Mouse (Mus musculus) MEL (cell line): ENCODE results near the gene Plcb4. TPM values are rescaled to one million over a fixed set of nuclear protein-coding genes. Genes with fewer than 3 reads are reported as not detected.

Source experiments
- DNase-seq: peaks from one replicate; pipeline ENCODE4 v3.0.0; 2011; ENCODE audit warnings: low read depth, low spot score
- H3K27ac ChIP-seq: 2 replicates; pipeline ENCODE4 v1.5.1; 2012; ENCODE audit warnings: low read depth, mild to moderate bottlenecking, control low read depth, low read length, moderate library complexity; ENCODE audit not compliant: control insufficient read depth
- H3K27me3 ChIP-seq, 2 experiments: fragments of 150-350 bp in 1 of 2; sonication (generic) in 1 of 2; 2 replicates each; pipeline ENCODE4 v1.6.1; 2012; ENCODE audit warnings: low read length in 2 of 2, mild to moderate bottlenecking in 2 of 2, improper control_type of control experiment in 1 of 2, moderate library complexity in 1 of 2; ENCODE audit not compliant: insufficient read depth in 2 of 2, control insufficient read depth in 1 of 2
- H3K36me3 ChIP-seq, 2 experiments: 2 replicates each; pipeline ENCODE4 v1.6.1; 2012 to 2014; ENCODE audit warnings: low read length in 2 of 2, improper control_type of control experiment in 1 of 2, inconsistent platforms in 1 of 2, mild to moderate bottlenecking in 1 of 2; ENCODE audit not compliant: insufficient read depth in 2 of 2, control insufficient read depth in 1 of 2
- H3K4me1 ChIP-seq, 2 experiments: fragments of 150-350 bp in 1 of 2; sonication (generic) in 1 of 2; 2 replicates each; pipeline ENCODE4 v1.6.1; 2012; ENCODE audit warnings: low read length in 2 of 2, improper control_type of control experiment in 1 of 2, mild to moderate bottlenecking in 1 of 2; ENCODE audit not compliant: insufficient read depth in 2 of 2, control insufficient read depth in 1 of 2
- H3K4me3 ChIP-seq, 2 experiments: fragments of 150-350 bp in 1 of 2; sonication (generic) in 1 of 2; 2 replicates each; pipeline ENCODE4 v1.5.1; 2012; ENCODE audit warnings: low read depth in 2 of 2, low read length in 2 of 2, mild to moderate bottlenecking in 2 of 2, moderate library complexity in 2 of 2, control low read depth in 1 of 2, improper control_type of control experiment in 1 of 2; ENCODE audit not compliant: control insufficient read depth in 1 of 2, insufficient read depth in 1 of 2
- H3K79me2 ChIP-seq: 2 replicates; pipeline ENCODE4 v1.6.1; 2012; ENCODE audit warnings: mild to moderate bottlenecking, low read length, moderate library complexity; ENCODE audit not compliant: control insufficient read depth, poor library complexity, insufficient read depth
- H3K9ac ChIP-seq: 2 replicates; pipeline ENCODE4 v1.6.1; 2012; ENCODE audit warnings: low read depth, mild to moderate bottlenecking, control low read depth, low read length, moderate library complexity; ENCODE audit not compliant: control insufficient read depth, poor library complexity, severe bottlenecking
- H3K9me3 ChIP-seq: fragments of 150-350 bp; sonication (generic); replicated peaks from 2 replicates; pipeline ENCODE4 v1.6.1; 2012; ENCODE audit warnings: mild to moderate bottlenecking, low read length, improper control_type of control experiment, moderate library complexity; ENCODE audit not compliant: insufficient read depth
- CHD2 ChIP-seq: IDR thresholded peaks from 2 replicates; pipeline ENCODE4 v1.6.1; 2011; ENCODE audit warnings: low read length, improper control_type of control experiment
- CTCF ChIP-seq, 3 experiments: IDR thresholded peaks in 2 of 3; conservative IDR thresholded peaks in 1 of 3; 2 replicates each; pipeline ENCODE4 v1.5.1; 2011 to 2012; ENCODE audit warnings: low read length in 3 of 3, low read depth in 2 of 3, mild to moderate bottlenecking in 2 of 3, improper control_type of control experiment in 1 of 3, inconsistent platforms in 1 of 3, mixed read lengths in 1 of 3, moderate library complexity in 1 of 3; ENCODE audit not compliant: control insufficient read depth in 1 of 3, insufficient read depth in 1 of 3, poor library complexity in 1 of 3, severe bottlenecking in 1 of 3
- E2F4 ChIP-seq: IDR thresholded peaks from 2 replicates; pipeline ENCODE4 v1.6.1; 2011; ENCODE audit warnings: low read depth, low read length, improper control_type of control experiment, borderline replicate concordance
- GABPA ChIP-seq: IDR thresholded peaks from 2 replicates; pipeline ENCODE4 v1.6.1; 2012; ENCODE audit warnings: low read depth, mild to moderate bottlenecking, inconsistent platforms, low read length, improper control_type of control experiment, moderate library complexity
- NRF1 ChIP-seq: IDR thresholded peaks from 2 replicates; pipeline ENCODE4 v1.6.1; 2014; ENCODE audit warnings: low read depth, mild to moderate bottlenecking, inconsistent platforms, low read length, improper control_type of control experiment, moderate library complexity; ENCODE audit not compliant: poor library complexity, insufficient read depth, severe bottlenecking
- POLR2AphosphoS2 ChIP-seq: IDR thresholded peaks from 2 replicates; pipeline ENCODE4 v1.6.1; 2011; ENCODE audit warnings: low read length, improper control_type of control experiment
- RAD21 ChIP-seq: IDR thresholded peaks from 2 replicates; pipeline ENCODE4 v1.6.1; 2011; ENCODE audit warnings: mild to moderate bottlenecking, low read depth, low read length, improper control_type of control experiment
- TAL1 ChIP-seq: IDR thresholded peaks from 2 replicates; pipeline ENCODE4 v1.6.1; 2012; ENCODE audit warnings: mild to moderate bottlenecking, inconsistent platforms, low read length, moderate library complexity, mixed read lengths
- TBP ChIP-seq: IDR thresholded peaks from 2 replicates; pipeline ENCODE4 v1.8.0; 2011; ENCODE audit warnings: low read depth, low read length, improper control_type of control experiment
- TCF12 ChIP-seq: IDR thresholded peaks from 2 replicates; pipeline ENCODE4 v1.6.1; 2014; ENCODE audit warnings: low read depth, mild to moderate bottlenecking, inconsistent platforms, low read length, improper control_type of control experiment, moderate library complexity
- USF2 ChIP-seq, 2 experiments: IDR thresholded peaks; 2 replicates each; pipeline ENCODE4 v1.6.1; 2011 to 2012; ENCODE audit warnings: improper control_type of control experiment in 2 of 2, low read length in 2 of 2, borderline replicate concordance in 1 of 2, inconsistent platforms in 1 of 2, low read depth in 1 of 2, mild to moderate bottlenecking in 1 of 2; ENCODE audit not compliant: insufficient read depth in 1 of 2
- ZKSCAN1 ChIP-seq: IDR thresholded peaks from 2 replicates; pipeline ENCODE4 v1.6.1; 2012; ENCODE audit warnings: low read depth, mild to moderate bottlenecking, inconsistent platforms, low read length, improper control_type of control experiment, moderate library complexity
- ZMIZ1 ChIP-seq: IDR thresholded peaks from 2 replicates; pipeline ENCODE4 v1.6.1; 2012; ENCODE audit warnings: low read depth, mild to moderate bottlenecking, inconsistent platforms, low read length, improper control_type of control experiment, moderate library complexity
- polyA plus RNA-seq, 2 experiments: library from polyadenylated mRNA; stranded (reverse) in 1 of 2; unstranded in 1 of 2; fragments of >175 nt in 1 of 2; fragments of >200 nt in 1 of 2; gene quantifications; 2 replicates each; pipeline versions ENCODE4 v1.2.1 to v1.2.4; 2012; ENCODE audit warnings: low replicate concordance in 2 of 2, low read depth in 1 of 2; ENCODE audit not compliant: insufficient read length in 2 of 2, insufficient read depth in 1 of 2, missing spikeins in 1 of 2
- total RNA-seq: library from RNA; depleted of rRNA; stranded (reverse); fragments of 300-350 nt; gene quantifications from 2 replicates; pipeline ENCODE4 v1.2.3, GENCODE M21; 2012

The Plcb4 gene
- total and polyA plus RNA-seq, 3 experiments = not detected

DNA sequence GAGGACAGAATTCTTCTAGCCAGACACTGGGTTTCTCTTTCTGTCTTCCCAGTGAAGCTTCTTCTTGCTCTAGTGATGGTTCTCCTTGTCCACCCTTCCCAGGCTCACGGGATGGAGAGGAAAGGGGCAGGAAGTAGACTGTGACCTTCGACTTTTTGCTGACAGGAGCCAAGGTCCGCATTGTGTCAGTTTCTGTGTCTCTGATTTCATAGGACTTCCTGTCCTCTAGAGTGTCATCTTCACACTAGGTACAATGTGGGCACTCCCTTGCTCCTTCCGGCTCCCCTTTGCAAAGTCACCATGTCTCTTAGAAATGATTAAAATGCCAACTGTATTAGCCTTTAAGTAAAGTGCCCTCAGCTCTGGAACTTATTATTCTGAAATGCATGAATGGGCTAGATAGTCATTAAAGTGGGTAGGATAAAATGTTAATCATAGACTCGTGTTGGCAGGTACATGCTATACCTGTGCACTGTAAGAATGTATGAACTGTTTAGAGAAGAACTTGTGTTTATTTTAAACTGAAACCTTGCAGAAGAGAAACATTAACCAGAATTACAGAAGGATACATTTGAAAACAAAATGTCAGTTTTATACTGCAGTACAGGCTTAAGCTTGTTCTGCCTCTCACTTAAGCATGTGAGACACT is 152.8 kb downstream of the Plcb4 start:
- no peak for TF ChIP-seq ZKSCAN1
- Histone ChIP-seq H3K79me2 (no peaks in the 10 kb centered on the region), H3K27ac (no peak overlapping the region), H3K27me3 (no peaks in the 10 kb centered on the region), H3K36me3 (no peaks in the 10 kb centered on the region), H3K9ac (no peak overlapping the region), H3K4me3 (no peak overlapping the region), H3K9me3 (no peaks in the 10 kb centered on the region), H3K4me1 (no peaks in the 10 kb centered on the region)
- no peak for DNase-seq

DNA sequence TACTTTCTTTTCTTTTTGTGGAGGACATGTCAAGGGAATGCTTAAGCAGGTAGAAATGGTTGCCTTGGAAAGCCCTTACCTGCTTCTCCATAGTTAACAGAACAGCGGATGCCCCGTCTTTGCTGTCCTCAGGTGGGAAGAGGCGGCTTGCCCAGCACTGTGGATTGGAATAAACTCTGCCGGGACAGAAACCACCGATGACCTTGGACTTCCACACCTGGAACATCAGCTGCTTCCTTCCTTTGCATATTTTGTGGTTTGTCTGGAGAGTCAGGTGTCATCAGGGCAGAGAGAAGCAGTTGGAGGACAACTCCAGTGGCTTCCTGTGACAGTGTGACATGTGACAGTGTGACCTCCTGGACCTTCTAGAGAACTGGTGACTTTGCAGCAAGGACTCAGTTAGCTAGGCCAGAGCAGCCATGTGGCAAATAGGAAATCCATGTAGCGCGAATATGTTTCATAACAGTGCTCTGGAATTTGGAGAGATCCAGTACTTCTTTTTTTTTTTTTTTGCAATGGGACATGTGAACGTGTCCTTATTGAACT is 154.0 kb downstream of the Plcb4 start:
- H3K27me3 ChIP-seq = no peaks in the 10 kb centered on the region
- TF ChIP-seq NRF1 (no peak), CTCF (IDR thresholded peaks at IDR 0.05 in 2 of 3, conservative IDR thresholded peaks at IDR 0.05 in 1 of 3; ENCODE audit: control insufficient read depth in 1 of 3, insufficient read depth in 1 of 3, low read depth in 2 of 3, low read length in 3 of 3, poor library complexity in 1 of 3, severe bottlenecking in 1 of 3) (no peak), USF2 (IDR thresholded peaks at IDR 0.05; ENCODE audit: borderline replicate concordance in 1 of 2, insufficient read depth in 1 of 2, low read depth in 1 of 2, low read length in 2 of 2) (no peak)
- TF ChIP-seq, all 39 proteins: peak for 0
- no peak overlapping the region for H3K27ac ChIP-seq

GRCm38 (mm10) chr2:135820691-135821090 is 161.9 kb downstream of the Plcb4 start:
- Histone ChIP-seq H3K27me3 (no peaks in the 10 kb centered on the region), H3K36me3 (no peaks in the 10 kb centered on the region), H3K4me3 (no peak overlapping the region), H3K9me3 (no peaks in the 10 kb centered on the region), H3K4me1 (no peaks in the 10 kb centered on the region), H3K79me2 (no peaks in the 10 kb centered on the region), H3K27ac (no peak overlapping the region), H3K9ac (no peak overlapping the region)
- TF ChIP-seq TCF12 = no peak
- no peak for TF ChIP-seq GABPA
- TF ChIP-seq TBP = no peak
- no peak for TF ChIP-seq E2F4
- TF ChIP-seq CHD2 = no peak
- no peak for TF ChIP-seq TAL1
- TF ChIP-seq RAD21 = no peak
- no peak for TF ChIP-seq NRF1
- no peak for TF ChIP-seq ZMIZ1
- TF ChIP-seq POLR2AphosphoS2 = no peak
- DNase-seq = no peak

More for the DNA sequence above, 154.0 kb downstream of the Plcb4 start:
- Histone ChIP-seq H3K79me2 (no peaks in the 10 kb centered on the region), H3K9ac (no peak overlapping the region), H3K36me3 (no peaks in the 10 kb centered on the region), H3K9me3 (no peaks in the 10 kb centered on the region), H3K4me3 (no peak overlapping the region), H3K4me1 (no peaks in the 10 kb centered on the region)
- no peak for DNase-seq
